Mouse (Mus musculus) hindbrain, embryonic 16.5 days (tissue): ENCODE data around the gene Adamts12. TPM values are rescaled to one million over a fixed set of nuclear protein-coding genes. Genes with fewer than 3 reads are reported as not detected.
A peak's percentile ranks its signal among the peaks of the same experiment; 100 is the strongest.

ENCODE experiments used
- ATAC-seq: fragments of 200-750 bp; cut with Nextera tagmentation; 2 replicates; pipeline ENCODE4 v1.8.0; 2017; ENCODE audit warnings: moderate TSS enrichment, moderate library complexity
- H3K27ac ChIP-seq: fragments of 300-500 bp; sonication (generic); 2 replicates; pipeline ENCODE4 v1.5.1; 2014; ENCODE audit warnings: low read depth, mild to moderate bottlenecking, control low read depth, low read length, moderate library complexity
- H3K27me3 ChIP-seq: fragments of 300-500 bp; sonication (generic); replicated peaks from 2 replicates; pipeline ENCODE4 v1.6.1; 2014; ENCODE audit warnings: low read length; ENCODE audit not compliant: control insufficient read depth, insufficient read depth
- H3K36me3 ChIP-seq: fragments of 300-500 bp; sonication (generic); 2 replicates; pipeline ENCODE4 v1.6.1; 2014; ENCODE audit warnings: mild to moderate bottlenecking, low read length, moderate library complexity, mixed read lengths; ENCODE audit not compliant: control insufficient read depth, insufficient read depth
- H3K4me1 ChIP-seq: fragments of 300-500 bp; sonication (generic); 2 replicates; pipeline ENCODE4 v1.6.1; 2014; ENCODE audit warnings: low read depth, low read length; ENCODE audit not compliant: control insufficient read depth, insufficient read depth
- H3K4me2 ChIP-seq: fragments of 300-500 bp; sonication (generic); 2 replicates; pipeline ENCODE4 v1.6.1; 2014; ENCODE audit warnings: mild to moderate bottlenecking, low read length, control low read depth, moderate library complexity
- H3K4me3 ChIP-seq: fragments of 300-500 bp; sonication (generic); 2 replicates; pipeline ENCODE4 v1.5.1; 2014; ENCODE audit warnings: mild to moderate bottlenecking, low read length, control low read depth, moderate library complexity
- H3K9ac ChIP-seq: fragments of 300-500 bp; sonication (generic); 2 replicates; pipeline ENCODE4 v1.6.1; 2014; ENCODE audit warnings: low read depth, mild to moderate bottlenecking, control low read depth, low read length, moderate library complexity
- H3K9me3 ChIP-seq: fragments of 300-500 bp; sonication (generic); 2 replicates; pipeline ENCODE4 v1.6.1; 2014; ENCODE audit warnings: mild to moderate bottlenecking, low read length, moderate library complexity; ENCODE audit not compliant: control insufficient read depth
- WGBS: fragments of 180-500 bp; shearing (Covaris S2); extraction: QIAGEN DNeasy Blood & Tissue Kit; methylation state at CpG from one replicate; pipeline ENCODE4 v1.1.7; 2014; 5-methylcytosine and 5-hydroxymethylcytosine counted together
- polyA plus RNA-seq: library from polyadenylated mRNA; unstranded; fragments of >200 nt; fragmentation: Nextera tagmentation; extraction: Ambion mirVana; gene quantifications from 2 replicates; pipeline ENCODE4 v1.2.1, GENCODE M21; 2015

Gene Adamts12
- polyA plus RNA-seq, 1 experiment from 2014 or later, result 1.6 TPM

DNA sequence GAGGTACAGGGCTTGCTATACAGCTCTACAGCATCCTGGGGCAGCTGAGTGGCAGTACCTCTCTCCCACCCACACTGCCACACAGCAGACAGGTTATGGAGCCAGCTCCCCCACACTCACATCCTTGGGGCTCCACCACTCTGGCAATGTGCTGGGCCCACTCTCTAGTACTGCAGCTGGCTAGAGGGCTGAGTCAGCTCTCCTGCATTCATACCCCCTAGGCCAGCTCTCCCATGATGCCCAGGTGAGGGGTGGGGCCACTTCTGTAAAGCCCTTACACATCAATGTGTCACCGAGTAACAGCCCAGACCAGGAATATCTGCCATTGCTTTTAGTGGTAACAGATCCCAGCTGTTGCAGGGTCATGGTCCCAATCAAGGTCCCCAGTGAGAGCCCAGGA lies 296.3 kb downstream of the Adamts12 start:
- Histone ChIP-seq H3K9ac (no peak overlapping the region), H3K4me3 (no peak overlapping the region), H3K9me3 (no peaks in the 10 kb centered on the region), H3K36me3 (no peaks in the 10 kb centered on the region), H3K4me2 (no peak overlapping the region), H3K27ac (no peak overlapping the region), H3K4me1 (no peaks in the 10 kb centered on the region), H3K27me3 (no peaks in the 10 kb centered on the region)
- ATAC-seq, result no peak
- WGBS, result 81% methylated on average over 1 of the region's 1 CpGs

DNA sequence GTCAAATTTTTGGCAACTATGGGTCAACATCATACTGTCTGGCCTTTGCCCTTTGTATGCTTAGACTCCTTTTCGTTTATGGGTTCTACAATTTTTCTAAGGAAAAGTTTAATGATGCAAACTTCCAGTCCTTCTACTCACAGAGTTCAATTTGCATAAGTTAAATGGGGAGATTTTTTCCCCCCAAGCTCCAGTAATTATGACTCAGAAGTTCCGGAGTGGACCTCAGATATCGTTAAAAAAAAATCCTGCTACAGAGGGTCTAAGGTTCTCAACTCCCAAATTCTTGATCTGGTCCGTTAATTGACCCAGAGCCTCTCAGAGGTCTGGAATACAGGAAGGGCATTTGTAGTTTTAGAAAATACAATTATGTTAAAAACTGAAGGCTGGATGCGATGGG lies 297.2 kb downstream of the Adamts12 start:
- ATAC-seq, result no peak
- Histone ChIP-seq H3K4me3 (no peak overlapping the region), H3K36me3 (no peaks in the 10 kb centered on the region), H3K4me1 (no peaks in the 10 kb centered on the region), H3K9ac (no peak overlapping the region), H3K27me3 (no peaks in the 10 kb centered on the region), H3K4me2 (no peak overlapping the region), H3K27ac (no peak overlapping the region), H3K9me3 (no peaks in the 10 kb centered on the region)
- WGBS, result 86% methylated on average over 5 of the region's 5 CpGs

DNA sequence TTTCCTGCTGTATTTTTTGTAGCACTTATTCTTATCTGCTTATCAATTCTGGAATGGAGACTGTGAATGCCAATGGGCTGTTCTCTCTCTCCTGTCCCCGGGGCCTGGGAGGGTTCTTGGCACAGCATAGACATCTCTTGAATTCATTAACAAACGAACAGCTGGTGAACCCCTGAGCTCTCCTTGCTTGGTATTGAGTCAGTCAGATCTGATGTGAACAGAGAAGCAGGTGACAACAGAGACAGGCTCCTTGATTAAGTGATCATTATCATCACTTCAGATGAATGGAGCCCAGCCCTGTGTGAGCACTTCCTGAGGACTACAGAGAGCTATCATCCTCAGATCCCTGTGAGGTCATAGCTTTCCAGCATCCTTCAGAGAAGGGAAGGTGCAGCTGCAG lies 299.5 kb downstream of the Adamts12 start:
- no peaks in the 10 kb centered on the region for H3K4me1 ChIP-seq
- H3K9me3 ChIP-seq, result no peaks in the 10 kb centered on the region
- H3K9ac ChIP-seq, result no peak overlapping the region
- no peaks in the 10 kb centered on the region for H3K27me3 ChIP-seq
- H3K27ac ChIP-seq, result no peak overlapping the region
- peak; percentile 79 for ATAC-seq
- H3K4me2 ChIP-seq, result no peak overlapping the region
- 18% methylated on average over 2 of the region's 2 CpGs for WGBS
- H3K36me3 ChIP-seq, result no peaks in the 10 kb centered on the region
- no peak overlapping the region for H3K4me3 ChIP-seq

DNA sequence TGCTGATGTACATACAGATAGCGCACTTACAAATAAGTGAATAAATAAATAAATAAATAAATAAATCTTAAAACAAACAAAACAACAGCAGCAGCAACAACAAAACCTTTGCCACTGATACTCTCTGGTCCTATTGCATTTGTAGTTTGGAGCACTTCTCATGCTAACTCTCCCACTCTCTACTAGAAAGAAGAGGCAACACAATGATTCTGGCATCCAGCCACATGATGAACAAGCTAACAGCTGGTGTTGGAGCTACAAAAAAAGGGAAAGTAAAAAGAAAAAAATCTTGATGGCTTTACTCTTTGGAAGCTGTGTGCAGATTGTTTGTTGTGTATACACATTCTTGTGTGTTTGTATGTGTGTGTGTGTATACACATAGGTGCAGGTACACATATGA lies 300.2 kb downstream of the Adamts12 start:
- Histone ChIP-seq H3K4me1 (no peaks in the 10 kb centered on the region), H3K9ac (no peak overlapping the region), H3K4me3 (no peak overlapping the region), H3K4me2 (no peak overlapping the region), H3K27me3 (no peaks in the 10 kb centered on the region), H3K27ac (no peak overlapping the region), H3K9me3 (no peaks in the 10 kb centered on the region), H3K36me3 (no peaks in the 10 kb centered on the region)
- 100% methylated on average over 1 of the region's 1 CpGs for WGBS
- 0 out of 2 replicates have a peak, but pooled peaks have one; percentile 30 for ATAC-seq

DNA sequence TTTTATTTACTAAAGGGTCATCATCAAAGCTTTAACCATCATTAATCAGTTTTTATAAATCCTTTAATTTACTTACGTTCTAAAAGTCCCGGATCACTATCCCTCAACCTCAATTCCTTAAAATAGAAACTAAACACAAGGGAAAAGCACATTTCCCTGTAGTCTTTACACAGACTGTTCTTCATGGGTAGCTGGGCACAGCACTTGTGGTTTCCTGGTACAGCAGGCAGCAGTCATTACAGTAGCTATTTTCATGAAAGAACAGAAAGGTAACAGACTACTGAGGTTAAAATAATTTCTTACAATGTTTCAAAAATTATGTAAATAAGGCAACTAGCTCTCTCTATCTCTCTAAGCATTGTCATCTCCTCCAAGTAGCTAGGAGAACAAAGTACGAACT lies 305.0 kb downstream of the Adamts12 start:
- 81% methylated on average over 3 of the region's 3 CpGs for WGBS
- Histone ChIP-seq H3K9me3 (no peaks in the 10 kb centered on the region), H3K4me3 (no peak overlapping the region), H3K36me3 (no peaks in the 10 kb centered on the region), H3K4me1 (no peaks in the 10 kb centered on the region), H3K27me3 (no peaks in the 10 kb centered on the region), H3K4me2 (no peak overlapping the region), H3K9ac (no peak overlapping the region), H3K27ac (no peak overlapping the region)
- no peak for ATAC-seq

DNA sequence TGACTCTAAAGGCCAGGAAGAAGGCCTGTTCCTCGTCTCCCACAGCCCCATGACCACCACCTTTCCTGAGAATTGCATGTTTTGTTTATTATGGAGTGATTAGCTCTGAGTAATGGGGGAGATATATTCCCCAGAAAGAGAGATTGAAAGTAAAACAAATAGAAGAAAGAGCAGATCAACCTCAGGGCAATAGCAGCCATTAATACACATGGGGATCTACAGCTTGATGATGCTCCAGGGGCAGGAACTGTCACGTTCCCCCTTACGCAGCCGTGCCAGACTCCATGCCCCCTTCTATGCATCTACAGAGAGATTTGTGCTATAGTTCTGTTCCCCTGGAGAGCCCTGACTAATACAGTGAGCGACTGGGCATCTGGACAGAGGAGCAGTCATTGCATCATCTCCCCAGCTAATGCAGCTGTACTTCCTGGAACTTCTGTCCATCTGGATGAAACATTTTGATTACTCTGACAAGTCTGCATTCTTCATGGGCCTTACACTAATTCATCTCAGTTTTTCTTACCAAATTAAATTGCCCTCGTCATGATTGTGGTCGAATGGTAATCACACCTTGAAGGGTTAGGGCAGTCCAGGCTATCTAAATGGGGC lies 306.0 kb downstream of the Adamts12 start:
- Histone ChIP-seq H3K9me3 (no peaks in the 10 kb centered on the region), H3K36me3 (no peaks in the 10 kb centered on the region), H3K27ac (no peak overlapping the region), H3K4me2 (no peak overlapping the region), H3K4me3 (no peak overlapping the region), H3K27me3 (no peaks in the 10 kb centered on the region), H3K9ac (no peak overlapping the region), H3K4me1 (no peaks in the 10 kb centered on the region)
- WGBS, result 86% methylated on average over 7 of the region's 7 CpGs
- no peak for ATAC-seq

DNA sequence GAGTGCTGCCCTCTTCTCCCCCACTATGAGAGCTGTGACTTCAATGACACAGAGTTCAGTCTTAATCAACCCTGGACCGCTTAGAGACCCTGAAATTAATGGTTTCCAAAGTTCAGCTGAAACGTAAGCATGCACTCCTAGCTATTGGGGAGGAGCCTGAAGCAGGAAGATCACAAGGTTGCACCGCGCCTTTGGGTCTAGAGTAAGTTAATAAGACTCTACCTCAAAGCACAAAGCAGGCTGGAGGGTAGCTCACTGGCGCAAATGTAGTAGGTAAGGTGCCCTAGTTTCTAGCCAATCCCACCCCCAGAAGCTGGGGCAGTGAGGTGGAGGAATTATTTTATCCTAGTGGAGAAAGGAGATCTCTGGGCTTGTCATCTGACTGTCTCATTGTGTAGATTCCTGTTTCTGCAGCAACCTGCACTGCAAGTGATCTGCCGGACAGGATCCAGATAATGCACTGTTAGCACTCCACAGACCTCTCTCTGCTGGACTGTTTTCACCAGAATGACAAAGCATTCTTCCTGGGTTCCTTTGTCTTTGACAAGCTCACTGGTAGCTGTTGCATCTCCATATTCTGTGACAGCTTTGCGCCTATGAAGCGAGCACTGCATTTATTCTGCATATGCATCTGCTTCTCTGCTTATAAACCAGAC lies 315.0 kb downstream of the Adamts12 start:
- Histone ChIP-seq H3K9me3 (no peaks in the 10 kb centered on the region), H3K9ac (no peak overlapping the region), H3K4me2 (peak overlapping the region; percentile 8; the same call in 1 of the 2 replicates), H3K4me3 (no peak overlapping the region), H3K36me3 (peaks cover 1% of the 10 kb centered on the region), H3K27ac (no peak overlapping the region), H3K4me1 (no peaks in the 10 kb centered on the region), H3K27me3 (no peaks in the 10 kb centered on the region)
- ATAC-seq, result peak; percentile 50; the same call in 1 of the 2 replicates
- WGBS, result 80% methylated on average over 8 of the region's 8 CpGs

DNA sequence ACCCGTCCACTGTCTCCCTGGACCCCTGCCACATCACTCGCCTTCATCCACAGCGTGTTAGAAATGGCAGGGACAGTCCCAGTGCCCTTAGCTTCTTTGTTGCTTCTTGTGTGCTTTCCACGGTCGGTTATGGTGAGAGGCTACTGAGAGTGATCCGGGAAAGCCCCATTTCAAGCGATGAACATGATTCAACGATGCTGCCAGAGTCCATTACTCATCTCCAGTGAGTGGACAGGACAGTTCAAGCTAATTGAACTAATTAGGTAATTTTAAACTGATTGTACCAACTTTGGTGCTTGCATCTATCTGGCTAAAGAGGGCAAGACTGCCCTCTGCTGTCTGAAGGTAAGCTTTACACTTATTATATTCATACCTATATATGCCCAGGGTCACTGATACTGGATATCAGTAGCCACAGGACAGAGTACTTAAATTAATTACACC lies 315.5 kb downstream of the Adamts12 start:
- Histone ChIP-seq H3K4me1 (no peaks in the 10 kb centered on the region), H3K9me3 (no peaks in the 10 kb centered on the region), H3K27me3 (no peaks in the 10 kb centered on the region), H3K27ac (no peak overlapping the region), H3K36me3 (peaks cover 7% of the 10 kb centered on the region), H3K9ac (no peak overlapping the region), H3K4me3 (no peak overlapping the region), H3K4me2 (peak overlapping the region; percentile 8; the same call in 1 of the 2 replicates)
- ATAC-seq, result peak; percentile 86
- 36% methylated on average over 8 of the region's 8 CpGs for WGBS

DNA sequence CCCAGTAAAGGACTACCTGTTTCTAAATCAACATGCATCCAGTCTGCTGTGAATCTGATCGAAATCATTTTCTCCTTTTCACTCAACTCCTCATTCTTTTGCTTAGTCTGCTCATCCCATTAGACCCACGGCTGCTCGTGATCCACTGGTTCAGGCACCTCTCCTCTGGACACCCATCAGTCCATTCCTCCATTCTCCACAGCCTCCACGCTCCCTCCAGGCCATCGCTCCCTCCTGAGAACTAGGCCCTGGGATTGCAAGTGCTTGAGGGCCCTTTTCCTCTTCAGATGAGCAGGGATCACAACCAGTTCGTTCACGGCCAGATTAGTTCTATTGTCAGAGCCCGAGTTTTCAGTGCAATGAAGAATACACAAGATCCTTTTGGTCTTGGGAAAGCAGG lies 316.0 kb downstream of the Adamts12 start:
- no peaks in the 10 kb centered on the region for H3K4me1 ChIP-seq
- no peak overlapping the region for H3K27ac ChIP-seq
- H3K4me2 ChIP-seq, result no peak overlapping the region
- peaks cover 8% of the 10 kb centered on the region for H3K36me3 ChIP-seq
- H3K9me3 ChIP-seq, result no peaks in the 10 kb centered on the region
- WGBS, result 77% methylated on average over 8 of the region's 8 CpGs
- H3K9ac ChIP-seq, result no peak overlapping the region
- ATAC-seq, result 0 out of 2 replicates have a peak, but pooled peaks have one; percentile 21
- H3K27me3 ChIP-seq, result no peaks in the 10 kb centered on the region
- H3K4me3 ChIP-seq, result no peak overlapping the region
